Mouse (Mus musculus) kidney, adult 2 months (tissue): ENCODE measurements around the gene Szt2. TPM values are rescaled to one million over a fixed set of nuclear protein-coding genes. Genes with fewer than 3 reads are reported as not detected.

Source experiments
- DNase-seq: peaks from one replicate; pipeline ENCODE4 v3.0.0; 2021
- H3K27ac ChIP-seq: fragments of 200-500 bp; 2 replicates; pipeline ENCODE4 v1.5.1; 2012; ENCODE audit warnings: low read depth, low read length, control low read depth, inconsistent platforms; ENCODE audit not compliant: insufficient read depth
- H3K27me3 ChIP-seq: fragments of 200-500 bp; replicated peaks from 2 replicates; pipeline ENCODE4 v1.6.1; 2012; ENCODE audit warnings: mild to moderate bottlenecking, moderate library complexity, low read length, inconsistent platforms; ENCODE audit not compliant: control insufficient read depth, insufficient read depth
- H3K36me3 ChIP-seq: fragments of 200-500 bp; 2 replicates; pipeline ENCODE4 v1.6.1; 2012; ENCODE audit warnings: mild to moderate bottlenecking, moderate library complexity, low read length, inconsistent platforms; ENCODE audit not compliant: control insufficient read depth, insufficient read depth
- H3K4me1 ChIP-seq: fragments of 200-500 bp; 2 replicates; pipeline ENCODE4 v1.6.1; 2011; ENCODE audit warnings: low read length; ENCODE audit not compliant: control insufficient read depth, insufficient read depth
- H3K4me3 ChIP-seq: fragments of 200-500 bp; 2 replicates; pipeline ENCODE4 v1.5.1; 2011; ENCODE audit warnings: mild to moderate bottlenecking, low read depth, low read length, control low read depth; ENCODE audit not compliant: insufficient read depth
- CTCF ChIP-seq: fragments of 200-500 bp; conservative IDR thresholded peaks from 2 replicates; pipeline ENCODE4 v1.5.1; 2011; ENCODE audit warnings: low read depth, mild to moderate bottlenecking, control low read depth, low read length, moderate library complexity, mixed read lengths; ENCODE audit not compliant: insufficient read depth, insufficient read length
- POLR2A ChIP-seq: fragments of 200-500 bp; IDR thresholded peaks from one replicate; pipeline ENCODE4 v1.6.1; 2011; ENCODE audit warnings: low read depth, low read length, control low read depth
- WGBS: fragments of 180-500 bp; shearing (Covaris S2); methylation state at CpG from one replicate; pipeline ENCODE4 v1.1.7; 2018; 5-methylcytosine and 5-hydroxymethylcytosine counted together
- polyA plus RNA-seq: library from polyadenylated mRNA; depleted of rRNA; stranded (reverse); fragments of >200 nt; gene quantifications from 2 replicates; pipeline ENCODE4 v1.2.3, GENCODE M21; 2012

The Szt2 gene
- polyA plus RNA-seq, 1 experiment: 20.1 TPM

- TF ChIP-seq POLR2A (peak; percentile 12), CTCF (no peak)
- peaks cover 4% of the 10 kb centered on the region; the same call in 1 of the 2 replicates for H3K4me1 ChIP-seq
- WGBS: 1% methylated on average over 67 of the region's 67 CpGs
- peak; percentile 94 for DNase-seq
- H3K27ac ChIP-seq: no peak within 1 kb of the TSS; the same call in 1 of the 2 replicates
- peak within 1 kb of the TSS; percentile 45 for H3K4me3 ChIP-seq
- no peaks in the 10 kb centered on the region for H3K27me3 ChIP-seq
- H3K36me3 ChIP-seq: no peaks in the 10 kb centered on the region
Observed at GRCm38 (mm10) chr4:118436820-118437603, 27.9 kb upstream of the Szt2 start, which contains the start of gene Cdc20. Gene Cdc20, minus strand, starts transcription at chr4:118437352.

- no peak for TF ChIP-seq POLR2A
- DNase-seq: peak; percentile 91
- no peak overlapping the region for H3K4me3 ChIP-seq
- peak overlapping the region; percentile 66 for H3K27ac ChIP-seq
- 42% methylated on average over 8 of the region's 8 CpGs for WGBS
- H3K36me3 ChIP-seq: no peaks in the 10 kb centered on the region
- no peaks in the 10 kb centered on the region for H3K27me3 ChIP-seq
- H3K4me1 ChIP-seq: peaks cover 29% of the 10 kb centered on the region
Observed at GRCm38 (mm10) chr4:118432332-118432731, 23.3 kb upstream of the Szt2 start.

- Histone ChIP-seq H3K4me3 (peak overlapping the region; percentile 20; the same call in 1 of the 2 replicates), H3K27me3 (no peaks in the 10 kb centered on the region), H3K4me1 (peaks cover 31% of the 10 kb centered on the region), H3K36me3 (no peaks in the 10 kb centered on the region), H3K27ac (peak overlapping the region; percentile 40)
- no peak for TF ChIP-seq POLR2A
- TF ChIP-seq CTCF: no peak
- peak; percentile 71 for DNase-seq
- WGBS: 27% methylated on average over 7 of the region's 7 CpGs
Observed at GRCm38 (mm10) chr4:118429215-118429895, 20.3 kb upstream of the Szt2 start.

- peaks cover 31% of the 10 kb centered on the region for H3K4me1 ChIP-seq
- TF ChIP-seq CTCF: no peak
- TF ChIP-seq POLR2A: no peak
- H3K4me3 ChIP-seq: peak overlapping the region; percentile 98
- peak; percentile 62 for DNase-seq
- H3K27me3 ChIP-seq: no peaks in the 10 kb centered on the region
- peak overlapping the region; percentile 97 for H3K27ac ChIP-seq
- WGBS: 21% methylated on average over 15 of the region's 15 CpGs
- H3K36me3 ChIP-seq: no peaks in the 10 kb centered on the region
Observed at GRCm38 (mm10) chr4:118428531-118429214, 19.6 kb upstream of the Szt2 start.

- under 1% methylated on average over 31 of the region's 31 CpGs for WGBS
Observed at GRCm38 (mm10) chr4:118427768-118428451, 18.8 kb upstream of the Szt2 start, which contains the start of gene Elovl1. Gene Elovl1, plus strand, starts transcription at chr4:118428093.

GRCm38 (mm10) chr4:118427415-118427767, 18.3 kb upstream of the Szt2 start:
- Histone ChIP-seq H3K36me3 (no peaks in the 10 kb centered on the region), H3K27me3 (no peaks in the 10 kb centered on the region), H3K4me3 (peak overlapping the region; percentile 92), H3K27ac (peak overlapping the region; percentile 97), H3K4me1 (peaks cover 31% of the 10 kb centered on the region)
- DNase-seq: no peak
- TF ChIP-seq CTCF (no peak), POLR2A (no peak)
- 2% methylated on average over 5 of the region's 5 CpGs for WGBS

More at GRCm38 (mm10) chr4:118427768-118428451, 18.8 kb upstream of the Szt2 start, which contains the start of gene Elovl1:
- Histone ChIP-seq H3K4me3 (peak within 1 kb of the TSS; percentile 98), H3K27ac (peak within 1 kb of the TSS; percentile 97), H3K27me3 (no peaks in the 10 kb centered on the region), H3K36me3 (no peaks in the 10 kb centered on the region), H3K4me1 (peaks cover 31% of the 10 kb centered on the region)
- peak; percentile 96 for DNase-seq
- TF ChIP-seq CTCF: peak; percentile 35
- TF ChIP-seq POLR2A: peak; percentile 49

- Histone ChIP-seq H3K4me1 (peaks cover 29% of the 10 kb centered on the region), H3K36me3 (no peaks in the 10 kb centered on the region), H3K27ac (no peak overlapping the region), H3K4me3 (no peak overlapping the region), H3K27me3 (no peaks in the 10 kb centered on the region)
- TF ChIP-seq POLR2A (no peak), CTCF (no peak)
- WGBS: 94% methylated on average over 1 of the region's 1 CpGs
- no peak for DNase-seq
Observed at GRCm38 (mm10) chr4:118425374-118425773, 16.3 kb upstream of the Szt2 start.
